Mouse (Mus musculus): ENCODE results near the gene Sgms1.

DNA sequence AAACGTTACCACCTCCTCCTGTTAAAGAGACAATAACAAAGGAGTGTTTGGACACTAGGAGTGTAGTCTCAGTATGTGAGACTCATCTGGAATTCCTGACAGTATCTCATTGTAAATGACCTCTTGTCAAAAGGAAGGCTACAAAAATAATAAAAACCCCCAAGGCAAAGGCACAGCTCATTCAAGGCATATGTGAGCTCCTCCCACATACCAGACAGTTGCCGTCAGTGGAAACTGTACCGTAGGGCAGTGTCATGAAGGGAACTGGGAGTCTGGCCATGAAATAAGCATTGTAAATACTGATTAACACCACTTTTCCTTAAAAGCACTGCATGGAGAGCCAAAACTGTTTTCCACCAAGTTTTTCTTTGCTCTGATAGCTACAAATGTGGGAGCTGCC lies 43.3 kb downstream of the Sgms1 start:
- TF ChIP-seq CTCF (IDR thresholded peaks at IDR 0.05; ENCODE audit: control insufficient read depth, insufficient read depth, insufficient replicate concordance, low read depth, low read length) (no peak), POLR2A (IDR thresholded peaks at IDR 0.05; ENCODE audit: control insufficient read depth, low read depth, low read length) (no peak)

All from testis, adult 2 months (tissue).